Mouse (Mus musculus): ENCODE results near the gene Pth2r. TPM values are rescaled to one million over a fixed set of nuclear protein-coding genes. Genes with fewer than 3 reads are reported as not detected.

Gene Pth2r
- total and polyA plus RNA-seq, 3 experiments: not detected

DNA sequence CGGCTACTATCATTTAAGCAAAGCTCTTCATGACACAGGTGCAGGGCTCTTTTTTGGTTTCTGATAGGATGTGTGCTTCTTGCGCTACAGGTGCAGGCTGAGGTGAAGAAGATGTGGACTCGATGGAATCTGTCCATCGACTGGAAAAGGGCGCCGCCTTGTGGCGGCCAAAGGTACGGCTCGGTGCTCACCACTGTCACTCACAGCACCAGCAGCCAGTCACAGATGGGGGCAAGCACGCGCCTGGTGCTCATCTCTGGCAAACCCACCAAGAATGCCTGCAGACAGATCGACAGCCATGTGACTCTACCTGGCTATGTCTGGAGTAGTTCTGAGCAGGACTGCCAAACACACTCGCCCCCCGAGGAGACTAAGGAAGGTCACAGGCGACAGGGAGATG is 106.5 kb downstream of the Pth2r start:
- Histone ChIP-seq H3K4me3 (ENCODE audit: control insufficient read depth in 1 of 2, insufficient read depth in 1 of 2, low read depth in 2 of 2, low read length in 2 of 2) (no peak overlapping the region), H3K9ac (ENCODE audit: control insufficient read depth, low read depth, low read length, poor library complexity, severe bottlenecking) (no peak overlapping the region), H3K4me1 (ENCODE audit: control insufficient read depth in 1 of 2, insufficient read depth in 2 of 2, low read length in 2 of 2) (no peaks in the 10 kb centered on the region), H3K79me2 (ENCODE audit: control insufficient read depth, insufficient read depth, low read length, poor library complexity) (no peaks in the 10 kb centered on the region), H3K36me3 (ENCODE audit: control insufficient read depth in 1 of 2, insufficient read depth in 2 of 2, low read length in 2 of 2) (no peaks in the 10 kb centered on the region), H3K9me3 (replicated peaks; ENCODE audit: insufficient read depth, low read length) (no peaks in the 10 kb centered on the region), H3K27ac (ENCODE audit: control insufficient read depth, low read depth, low read length) (no peak overlapping the region), H3K27me3 (ENCODE audit: control insufficient read depth in 1 of 2, insufficient read depth in 2 of 2, low read length in 2 of 2) (no peaks in the 10 kb centered on the region)
- peak; percentile 15 for DNase-seq (ENCODE audit: low read depth, low spot score)
- no peak for TF ChIP-seq MAZ (IDR thresholded peaks at IDR 0.05; ENCODE audit: low read depth, low read length)
- TF ChIP-seq TCF12 (IDR thresholded peaks at IDR 0.05; ENCODE audit: low read depth, low read length): no peak
- TF ChIP-seq SMC3 (IDR thresholded peaks at IDR 0.05; ENCODE audit: low read depth, low read length): peak; percentile 64
- TF ChIP-seq ZC3H11A (IDR thresholded peaks at IDR 0.05; ENCODE audit: low read depth, low read length): peak; percentile 31; the same call in 1 of the 2 replicates
- no peak for TF ChIP-seq POLR2AphosphoS5 (IDR thresholded peaks at IDR 0.05; ENCODE audit: borderline replicate concordance, low read depth, low read length)
- TF ChIP-seq SIN3A (IDR thresholded peaks at IDR 0.05; ENCODE audit: low read length): no peak
- no peak for TF ChIP-seq GABPA (IDR thresholded peaks at IDR 0.05; ENCODE audit: low read depth, low read length)
- peak; percentile 39 for TF ChIP-seq RAD21 (IDR thresholded peaks at IDR 0.05; ENCODE audit: low read depth, low read length)
- TF ChIP-seq GATA1 (IDR thresholded peaks at IDR 0.05; ENCODE audit: low read depth, low read length): no peak
- TF ChIP-seq CTCF (IDR thresholded peaks at IDR 0.05 in 2 of 3, conservative IDR thresholded peaks at IDR 0.05 in 1 of 3; ENCODE audit: control insufficient read depth in 1 of 3, insufficient read depth in 1 of 3, low read depth in 2 of 3, low read length in 3 of 3, poor library complexity in 1 of 3, severe bottlenecking in 1 of 3): peak; percentile 54 to 76 (median 59)
- no peak for TF ChIP-seq POLR2AphosphoS2 (IDR thresholded peaks at IDR 0.05; ENCODE audit: low read length)
- TF ChIP-seq ZKSCAN1 (IDR thresholded peaks at IDR 0.05; ENCODE audit: low read depth, low read length): no peak
- TF ChIP-seq POLR2A (IDR thresholded peaks at IDR 0.05; ENCODE audit: control insufficient read depth in 1 of 2, insufficient read depth in 1 of 2, low read depth in 1 of 2, low read length in 2 of 2, poor library complexity in 1 of 2): no peak

DNA sequence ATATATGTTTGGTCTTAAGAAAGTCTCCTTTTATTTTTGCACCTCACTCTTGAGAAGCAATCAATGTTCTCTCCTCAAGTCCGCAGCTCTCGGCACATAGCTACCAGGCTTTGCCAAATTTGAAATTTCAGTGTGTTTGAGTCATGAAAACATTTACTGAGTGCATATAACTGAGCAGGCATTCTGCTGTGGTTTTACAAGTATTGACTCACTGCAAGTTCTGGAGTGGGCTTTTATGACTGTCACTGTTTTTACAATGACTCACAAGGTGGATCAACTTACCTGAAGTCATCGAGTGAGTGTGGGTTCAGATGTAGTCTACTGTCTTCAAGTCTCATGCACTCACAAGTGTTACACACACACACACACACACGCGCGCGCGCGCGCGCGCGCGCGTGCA is 107.8 kb downstream of the Pth2r start:
- Histone ChIP-seq H3K9me3 (replicated peaks; ENCODE audit: insufficient read depth, low read length) (no peaks in the 10 kb centered on the region), H3K27me3 (ENCODE audit: control insufficient read depth in 1 of 2, insufficient read depth in 2 of 2, low read length in 2 of 2) (no peaks in the 10 kb centered on the region), H3K79me2 (ENCODE audit: control insufficient read depth, insufficient read depth, low read length, poor library complexity) (no peaks in the 10 kb centered on the region), H3K9ac (ENCODE audit: control insufficient read depth, low read depth, low read length, poor library complexity, severe bottlenecking) (no peak overlapping the region), H3K36me3 (ENCODE audit: control insufficient read depth in 1 of 2, insufficient read depth in 2 of 2, low read length in 2 of 2) (no peaks in the 10 kb centered on the region), H3K4me3 (ENCODE audit: control insufficient read depth in 1 of 2, insufficient read depth in 1 of 2, low read depth in 2 of 2, low read length in 2 of 2) (no peak overlapping the region), H3K27ac (ENCODE audit: control insufficient read depth, low read depth, low read length) (no peak overlapping the region), H3K4me1 (ENCODE audit: control insufficient read depth in 1 of 2, insufficient read depth in 2 of 2, low read length in 2 of 2) (no peaks in the 10 kb centered on the region)
- TF ChIP-seq GABPA (IDR thresholded peaks at IDR 0.05; ENCODE audit: low read depth, low read length): no peak
- TF ChIP-seq MAFK (IDR thresholded peaks at IDR 0.05; ENCODE audit: borderline replicate concordance, low read depth, low read length): no peak
- no peak for TF ChIP-seq KAT2A (conservative IDR thresholded peaks at IDR 0.05; ENCODE audit: low read depth, low read length)
- no peak for TF ChIP-seq USF1 (IDR thresholded peaks at IDR 0.05; ENCODE audit: low read depth, low read length)
- TF ChIP-seq ZC3H11A (IDR thresholded peaks at IDR 0.05; ENCODE audit: low read depth, low read length): no peak
- TF ChIP-seq ZKSCAN1 (IDR thresholded peaks at IDR 0.05; ENCODE audit: low read depth, low read length): no peak
- TF ChIP-seq EP300 (IDR thresholded peaks at IDR 0.05; ENCODE audit: low read depth in 1 of 2, low read length in 2 of 2): no peak
- TF ChIP-seq CTCF (IDR thresholded peaks at IDR 0.05 in 2 of 3, conservative IDR thresholded peaks at IDR 0.05 in 1 of 3; ENCODE audit: control insufficient read depth in 1 of 3, insufficient read depth in 1 of 3, low read depth in 2 of 3, low read length in 3 of 3, poor library complexity in 1 of 3, severe bottlenecking in 1 of 3): no peak
- TF ChIP-seq RCOR1 (IDR thresholded peaks at IDR 0.05; ENCODE audit: low read depth, low read length): no peak
- TF ChIP-seq CHD1 (IDR thresholded peaks at IDR 0.05; ENCODE audit: low read depth, low read length): no peak
- TF ChIP-seq ETS1 (IDR thresholded peaks at IDR 0.05; ENCODE audit: low read depth, low read length): no peak
- TF ChIP-seq ZNF384 (IDR thresholded peaks at IDR 0.05; ENCODE audit: low read depth, low read length): no peak
- TF ChIP-seq SMC3 (IDR thresholded peaks at IDR 0.05; ENCODE audit: low read depth, low read length): no peak
- no peak for TF ChIP-seq ZMIZ1 (IDR thresholded peaks at IDR 0.05; ENCODE audit: low read depth, low read length)
- no peak for TF ChIP-seq CHD2 (IDR thresholded peaks at IDR 0.05; ENCODE audit: low read length)
- TF ChIP-seq MAX (IDR thresholded peaks at IDR 0.05; ENCODE audit: low read length): no peak
- TF ChIP-seq POLR2AphosphoS2 (IDR thresholded peaks at IDR 0.05; ENCODE audit: low read length): no peak
- no peak for TF ChIP-seq RAD21 (IDR thresholded peaks at IDR 0.05; ENCODE audit: low read depth, low read length)
- TF ChIP-seq SIN3A (IDR thresholded peaks at IDR 0.05; ENCODE audit: low read length): no peak
- no peak for DNase-seq (ENCODE audit: low read depth, low spot score)
